In the genomic region with DNA sequence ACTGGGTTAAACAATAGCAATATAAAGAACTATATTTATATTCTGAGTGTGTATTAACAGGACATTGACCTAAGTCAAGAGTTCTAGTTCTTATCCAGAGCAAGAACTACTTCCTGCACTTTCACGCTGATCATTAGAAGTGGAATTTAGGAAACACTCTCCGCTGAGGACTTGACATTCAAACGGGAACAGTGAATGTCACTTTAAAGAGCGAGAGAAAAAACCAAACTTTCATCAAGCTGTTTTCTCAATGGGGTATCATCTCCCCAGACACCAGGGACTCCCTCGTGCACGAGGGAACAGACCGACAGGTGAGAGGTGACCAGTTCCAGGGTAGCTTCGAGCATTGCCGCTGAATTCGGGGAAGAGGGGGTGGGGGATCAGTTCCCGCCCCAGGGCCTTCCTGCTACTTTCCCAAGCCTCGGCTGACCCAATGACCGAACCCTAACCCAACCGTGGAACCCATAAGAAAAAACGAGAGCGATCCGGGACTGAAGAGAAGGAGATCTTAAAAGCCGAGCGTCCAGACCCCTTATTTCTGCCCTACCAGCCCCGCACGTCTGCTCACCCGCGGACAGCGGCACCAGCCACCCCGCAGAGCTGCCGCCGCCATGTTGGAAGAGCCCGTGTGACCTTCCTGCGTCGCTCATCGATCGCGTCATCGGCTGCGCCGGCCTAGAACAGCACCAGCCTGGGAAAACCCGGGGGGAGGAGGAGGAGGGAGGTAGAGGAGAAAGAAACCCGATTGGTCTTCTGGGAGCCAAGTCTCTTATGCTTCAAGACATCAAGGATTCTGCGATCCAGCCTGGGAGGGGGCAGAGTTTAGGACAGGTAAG, we compare ENCODE assay signal across 7 mouse cellular contexts. TPM values are rescaled to one million over a fixed set of nuclear protein-coding genes. Genes with fewer than 3 reads are reported as not detected.
DNase-seq lines count a peak whose midpoint lies in the region; ATAC-seq lines count a peak whose summit lies in the region.

A gene (minus strand): TSS at position 639 of the 836 bp plus-strand sequence.

- DNase-seq in adrenal gland, adult 8-10 months = peak; percentile 95
- peak; percentile 94 for DNase-seq in embryo, embryonic 9.5 days (ENCODE audit: extremely low spot score)
- DNase-seq in gastrocnemius, postnatal 4 days (ENCODE audit: low spot score in 2 of 2) = peak; percentile 85 to 97
- DNase-seq in left cerebral cortex, postnatal 36 days (ENCODE audit: low spot score in 2 of 2) = peak; percentile 95
- DNase-seq in midbrain, embryonic 11.5 days (ENCODE audit: low spot score, missing footprints) = peak; percentile 100
- peak; percentile 94 for DNase-seq in skeletal muscle tissue, adult 2 months (ENCODE audit: low read depth, low spot score)

- H3K36me3 ChIP-seq in intestine, embryonic 16.5 days (ENCODE audit: control insufficient read depth, insufficient read depth, low read length) = peaks cover 5% of the 10 kb centered on the region
- 0 out of 2 replicates have a peak, but pooled peaks cover 3% of the 10 kb centered on the region for H3K36me3 ChIP-seq in midbrain, embryonic 11.5 days (ENCODE audit: control insufficient read depth, insufficient read depth, low read length)

- H3K4me1 ChIP-seq in intestine, embryonic 16.5 days (ENCODE audit: control insufficient read depth, insufficient read depth, low read length) = peaks cover 8% of the 10 kb centered on the region
- peaks cover 3% of the 10 kb centered on the region; the same call in 1 of the 2 replicates for H3K4me1 ChIP-seq in midbrain, embryonic 11.5 days (ENCODE audit: control insufficient read depth, insufficient read depth, low read length)

- H3K27ac ChIP-seq in intestine, embryonic 16.5 days (ENCODE audit: low read length) = peak within 1 kb of the TSS; percentile 61
- H3K27ac ChIP-seq in midbrain, embryonic 11.5 days (ENCODE audit: low read depth, low read length) = 0 out of 2 replicates have a peak within 1 kb of the TSS, but pooled peaks have one; percentile 25

- H3K4me2 ChIP-seq in intestine, embryonic 16.5 days (ENCODE audit: low read depth, low read length) = peak within 1 kb of the TSS; percentile 77
- peak within 1 kb of the TSS; percentile 64 for H3K4me2 ChIP-seq in midbrain, embryonic 11.5 days

- no peaks in the 10 kb centered on the region for H3K27me3 ChIP-seq in intestine, embryonic 16.5 days (replicated peaks; ENCODE audit: control insufficient read depth, insufficient read depth, low read length)
- H3K27me3 ChIP-seq in midbrain, embryonic 11.5 days (ENCODE audit: control insufficient read depth, insufficient read depth, low read length) = no peaks in the 10 kb centered on the region

- H3K9me3 ChIP-seq in intestine, embryonic 16.5 days (ENCODE audit: control insufficient read depth, low read length) = no peaks in the 10 kb centered on the region
- H3K9me3 ChIP-seq in midbrain, embryonic 11.5 days (ENCODE audit: control insufficient read depth, low read length) = no peaks in the 10 kb centered on the region

- peak within 1 kb of the TSS; percentile 86 for H3K4me3 ChIP-seq in intestine, embryonic 16.5 days (ENCODE audit: low read length)
- H3K4me3 ChIP-seq in midbrain, embryonic 11.5 days (ENCODE audit: low read depth, low read length) = peak within 1 kb of the TSS; percentile 58

- under 1% methylated on average over 39 of the region's 39 CpGs for WGBS in intestine, embryonic 16.5 days
- WGBS in midbrain, embryonic 11.5 days = under 1% methylated on average over 39 of the region's 39 CpGs

- H3K9ac ChIP-seq in intestine, embryonic 16.5 days (ENCODE audit: low read depth, low read length) = peak within 1 kb of the TSS; percentile 83
- peak within 1 kb of the TSS; percentile 77 for H3K9ac ChIP-seq in midbrain, embryonic 11.5 days (ENCODE audit: low read length)

- peak; percentile 97 for ATAC-seq in intestine, embryonic 16.5 days
- peak; percentile 99 for ATAC-seq in midbrain, embryonic 11.5 days (ENCODE audit: low FRiP score)

- intact Hi-C loops in left cerebral cortex, postnatal 36 days (cut with DNase I) = loop anchor here (1.0 to 5.0 kb wide), 2 partner anchors 37 to 47 kb away; a partner anchor contains a TSS

RNA-seq across cellular contexts. Expression of the gene that starts here (rescaled TPM):
- 100 to 1,000 TPM in 2 of 4 experiments, 10 to 100 TPM in 2; 89.7 to 126 (median 102) TPM for total RNA-seq in adrenal gland, adult 8-10 months (2022)
- total RNA-seq in gastrocnemius, postnatal 4 days (2021) = 10 to 100 TPM; 73.9 to 78.4 TPM
- polyA plus RNA-seq in intestine, embryonic 16.5 days (2015; fragmentation: Nextera tagmentation; extraction: Ambion mirVana) = 73.5 and 74.6 TPM in 2 replicates
- total RNA-seq in left cerebral cortex, postnatal 36 days (2021) = 10 to 100 TPM; 58.9 to 75.6 TPM
- 67.4 and 70.7 TPM in 2 replicates for polyA plus RNA-seq in midbrain, embryonic 11.5 days (2014; fragmentation: Nextera tagmentation; extraction: Ambion mirVana)

Comparison
In these comparisons a context has a peak if more than half of its experiments do, and no peak if none do; other contexts are left out.
1. Peak in every context shown above with its lines: DNase-seq, ATAC-seq, H3K4me3 ChIP-seq and H3K27ac ChIP-seq.